Mouse (Mus musculus): ENCODE measurements around the gene Abcd3. TPM values are rescaled to one million over a fixed set of nuclear protein-coding genes. Genes with fewer than 3 reads are reported as not detected.

Abcd3 gene
- total and polyA plus RNA-seq, 3 experiments: 14.8 to 61.4 (median 29.9) TPM

DNA sequence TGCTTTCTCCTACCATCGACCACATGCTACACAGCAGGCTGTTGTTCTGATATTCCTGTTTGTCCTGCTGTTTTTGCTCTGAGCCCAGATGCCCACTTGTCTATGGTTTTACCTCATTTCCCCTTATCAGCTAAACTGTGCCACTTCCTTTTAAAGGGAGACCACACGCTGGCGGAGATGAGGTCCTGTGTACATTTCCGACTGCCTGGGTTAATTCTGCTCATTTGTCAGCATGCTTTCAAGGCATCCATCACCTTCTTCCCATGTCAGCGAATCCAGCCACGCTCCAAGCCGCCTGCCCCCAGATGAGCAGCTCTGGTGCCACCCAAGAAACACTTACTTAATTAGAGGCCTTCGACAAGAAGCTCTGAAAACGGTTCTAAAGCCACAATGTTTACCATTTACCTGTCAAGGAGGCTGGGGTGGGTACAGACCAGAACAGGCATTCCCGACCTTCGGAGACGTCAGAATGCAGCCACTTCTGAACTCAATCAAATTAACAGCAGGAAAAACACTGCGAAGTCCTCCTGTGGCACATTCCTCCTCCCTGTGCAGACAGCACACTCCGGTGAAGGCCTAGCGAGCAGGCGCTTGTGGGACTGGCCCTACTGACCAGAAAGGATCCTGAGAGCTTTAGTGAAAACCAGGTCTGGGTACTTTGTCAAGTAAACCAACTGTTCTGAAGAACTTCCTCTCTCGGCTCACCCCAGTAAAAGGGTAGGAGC is 75.5 kb downstream of the Abcd3 start:
- H3K9me3 ChIP-seq (replicated peaks; ENCODE audit: insufficient read depth, low read length): no peaks in the 10 kb centered on the region
- H3K4me3 ChIP-seq (ENCODE audit: control insufficient read depth in 1 of 2, insufficient read depth in 1 of 2, low read depth in 2 of 2, low read length in 2 of 2): no peak overlapping the region
- no peaks in the 10 kb centered on the region for H3K79me2 ChIP-seq (ENCODE audit: control insufficient read depth, insufficient read depth, low read length, poor library complexity)
- no peak overlapping the region for H3K9ac ChIP-seq (ENCODE audit: control insufficient read depth, low read depth, low read length, poor library complexity, severe bottlenecking)
- H3K36me3 ChIP-seq (ENCODE audit: control insufficient read depth in 1 of 2, insufficient read depth in 2 of 2, low read length in 2 of 2): no peaks in the 10 kb centered on the region
- H3K4me1 ChIP-seq (ENCODE audit: control insufficient read depth in 1 of 2, insufficient read depth in 2 of 2, low read length in 2 of 2): no peaks in the 10 kb centered on the region
- no peaks in the 10 kb centered on the region for H3K27me3 ChIP-seq (ENCODE audit: control insufficient read depth in 1 of 2, insufficient read depth in 2 of 2, low read length in 2 of 2)
- no peak for TF ChIP-seq MYB (IDR thresholded peaks at IDR 0.05; ENCODE audit: low read depth, low read length)
- no peak overlapping the region for H3K27ac ChIP-seq (ENCODE audit: control insufficient read depth, low read depth, low read length)
- DNase-seq (ENCODE audit: low read depth, low spot score): peak; percentile 11

DNA sequence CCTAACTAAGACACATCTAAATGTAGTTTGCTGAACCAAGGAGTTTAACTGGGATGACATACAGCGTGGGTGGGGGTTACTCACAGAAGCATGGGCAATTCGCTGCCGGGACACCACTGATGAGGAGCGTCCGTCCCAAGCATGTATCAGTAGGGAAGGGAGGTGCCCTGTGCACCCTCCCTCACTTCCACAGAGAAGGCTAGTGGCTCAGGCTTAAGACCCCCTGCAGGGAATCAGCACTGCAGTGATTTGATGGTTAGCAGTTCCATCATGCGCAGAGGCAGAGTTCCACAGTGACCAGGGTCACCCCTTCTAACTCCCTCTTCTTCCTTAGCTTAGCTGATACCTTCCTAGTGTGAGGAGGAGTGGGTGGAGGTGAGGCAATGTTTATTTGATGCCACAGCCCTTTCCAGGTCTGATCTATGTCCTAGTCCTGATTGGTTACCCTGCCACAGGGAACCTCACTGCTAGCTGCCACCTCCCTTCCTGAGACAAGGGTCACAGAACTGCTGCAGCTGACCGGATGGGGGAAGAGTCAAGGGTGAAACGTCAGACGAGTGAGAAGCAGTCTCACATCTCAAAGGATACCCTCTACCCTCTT is 76.3 kb downstream of the Abcd3 start:
- Histone ChIP-seq H3K9me3 (replicated peaks; ENCODE audit: insufficient read depth, low read length) (no peaks in the 10 kb centered on the region), H3K27me3 (ENCODE audit: control insufficient read depth in 1 of 2, insufficient read depth in 2 of 2, low read length in 2 of 2) (no peaks in the 10 kb centered on the region), H3K79me2 (ENCODE audit: control insufficient read depth, insufficient read depth, low read length, poor library complexity) (no peaks in the 10 kb centered on the region), H3K27ac (ENCODE audit: control insufficient read depth, low read depth, low read length) (no peak overlapping the region), H3K4me3 (ENCODE audit: control insufficient read depth in 1 of 2, insufficient read depth in 1 of 2, low read depth in 2 of 2, low read length in 2 of 2) (no peak overlapping the region), H3K36me3 (ENCODE audit: control insufficient read depth in 1 of 2, insufficient read depth in 2 of 2, low read length in 2 of 2) (no peaks in the 10 kb centered on the region), H3K4me1 (ENCODE audit: control insufficient read depth in 1 of 2, insufficient read depth in 2 of 2, low read length in 2 of 2) (no peaks in the 10 kb centered on the region), H3K9ac (ENCODE audit: control insufficient read depth, low read depth, low read length, poor library complexity, severe bottlenecking) (no peak overlapping the region)
- no peak for TF ChIP-seq ZC3H11A (IDR thresholded peaks at IDR 0.05; ENCODE audit: low read depth, low read length)
- no peak for TF ChIP-seq MYC (IDR thresholded peaks at IDR 0.05; ENCODE audit: low read depth, low read length)
- TF ChIP-seq CTCF (IDR thresholded peaks at IDR 0.05 in 2 of 3, conservative IDR thresholded peaks at IDR 0.05 in 1 of 3; ENCODE audit: control insufficient read depth in 1 of 3, insufficient read depth in 1 of 3, low read depth in 2 of 3, low read length in 3 of 3, poor library complexity in 1 of 3, severe bottlenecking in 1 of 3): no peak
- TF ChIP-seq MAX (IDR thresholded peaks at IDR 0.05; ENCODE audit: low read length): no peak
- no peak for TF ChIP-seq ZNF384 (IDR thresholded peaks at IDR 0.05; ENCODE audit: low read depth, low read length)
- no peak for TF ChIP-seq USF1 (IDR thresholded peaks at IDR 0.05; ENCODE audit: low read depth, low read length)
- TF ChIP-seq E2F4 (IDR thresholded peaks at IDR 0.05; ENCODE audit: borderline replicate concordance, low read depth, low read length): no peak
- TF ChIP-seq SIN3A (IDR thresholded peaks at IDR 0.05; ENCODE audit: low read length): no peak
- TF ChIP-seq POLR2AphosphoS5 (IDR thresholded peaks at IDR 0.05; ENCODE audit: borderline replicate concordance, low read depth, low read length): no peak
- TF ChIP-seq NRF1 (IDR thresholded peaks at IDR 0.05; ENCODE audit: insufficient read depth, low read depth, low read length, poor library complexity, severe bottlenecking): no peak
- no peak for TF ChIP-seq CHD1 (IDR thresholded peaks at IDR 0.05; ENCODE audit: low read depth, low read length)
- TF ChIP-seq POLR2A (IDR thresholded peaks at IDR 0.05; ENCODE audit: control insufficient read depth in 1 of 2, insufficient read depth in 1 of 2, low read depth in 1 of 2, low read length in 2 of 2, poor library complexity in 1 of 2): no peak
- no peak for TF ChIP-seq USF2 (IDR thresholded peaks at IDR 0.05; ENCODE audit: borderline replicate concordance in 1 of 2, insufficient read depth in 1 of 2, low read depth in 1 of 2, low read length in 2 of 2)
- no peak for TF ChIP-seq EP300 (IDR thresholded peaks at IDR 0.05; ENCODE audit: low read depth in 1 of 2, low read length in 2 of 2)
- no peak for TF ChIP-seq BHLHE40 (IDR thresholded peaks at IDR 0.05; ENCODE audit: borderline replicate concordance, low read depth, low read length)
- TF ChIP-seq MEF2A (IDR thresholded peaks at IDR 0.05; ENCODE audit: extremely low read depth, insufficient replicate concordance, low read depth, low read length, poor library complexity, severe bottlenecking): no peak
- no peak for TF ChIP-seq SMC3 (IDR thresholded peaks at IDR 0.05; ENCODE audit: low read depth, low read length)
- TF ChIP-seq RAD21 (IDR thresholded peaks at IDR 0.05; ENCODE audit: low read depth, low read length): no peak
- DNase-seq (ENCODE audit: low read depth, low spot score): no peak

Data from MEL (cell line).